Mouse (Mus musculus) CH12.LX (cell line): ENCODE data around the gene Chd2. TPM values are rescaled to one million over a fixed set of nuclear protein-coding genes. Genes with fewer than 3 reads are reported as not detected.

Experiments
- DNase-seq: peaks from one replicate; pipeline ENCODE4 v3.0.0-alpha.2; 2013; ENCODE audit errors: extremely low read depth
- H3K27ac ChIP-seq: 2 replicates; pipeline ENCODE4 v1.5.1; 2012; ENCODE audit warnings: low read depth, mild to moderate bottlenecking, control low read depth, moderate library complexity; ENCODE audit not compliant: insufficient read depth
- H3K27me3 ChIP-seq: replicated peaks from 2 replicates; pipeline ENCODE3; 2012; ENCODE audit warnings: inconsistent platforms
- H3K36me3 ChIP-seq, 2 experiments: replicated peaks in 1 of 2; 2 replicates each; pipeline versions ENCODE3 to v1.6.1; 2012; ENCODE audit warnings: inconsistent platforms in 1 of 2, low read length in 1 of 2, mild to moderate bottlenecking in 1 of 2, mixed read lengths in 1 of 2, moderate library complexity in 1 of 2; ENCODE audit not compliant: control insufficient read depth in 1 of 2, insufficient read depth in 1 of 2
- H3K4me1 ChIP-seq, 2 experiments: 2 replicates each; pipeline ENCODE4 v1.6.1; 2012; ENCODE audit warnings: inconsistent platforms in 1 of 2, moderate library complexity in 1 of 2; ENCODE audit not compliant: insufficient read depth in 2 of 2, control insufficient read depth in 1 of 2
- H3K4me2 ChIP-seq: 2 replicates; pipeline ENCODE4 v1.6.1; 2012; ENCODE audit warnings: low read depth, mild to moderate bottlenecking, control low read depth; ENCODE audit not compliant: poor library complexity, insufficient read depth, severe bottlenecking
- H3K4me3 ChIP-seq, 3 experiments: fragments of 150-350 bp in 1 of 3; sonication (generic) in 1 of 3; replicated peaks in 1 of 3; 2 replicates each; pipeline versions ENCODE3 to v1.5.1; 2011 to 2012; ENCODE audit warnings: low read depth in 2 of 3, low read length in 2 of 3, mild to moderate bottlenecking in 2 of 3, moderate library complexity in 2 of 3, control low read depth in 1 of 3, improper control_type of control experiment in 1 of 3, inconsistent platforms in 1 of 3, mixed read lengths in 1 of 3; ENCODE audit not compliant: poor library complexity in 1 of 3
- H3K79me2 ChIP-seq: replicated peaks from 2 replicates; pipeline ENCODE4 v1.6.1; 2012; ENCODE audit warnings: mild to moderate bottlenecking, moderate library complexity; ENCODE audit not compliant: control insufficient read depth, poor library complexity, insufficient read depth, severe bottlenecking; ENCODE audit errors: extremely low read depth
- H3K9ac ChIP-seq: 2 replicates; pipeline ENCODE4 v1.6.1; 2012; ENCODE audit warnings: low read depth, mild to moderate bottlenecking, control low read depth, moderate library complexity; ENCODE audit not compliant: insufficient read depth
- H3K9me3 ChIP-seq: replicated peaks from 2 replicates; pipeline ENCODE3; 2012; ENCODE audit warnings: low read length, inconsistent platforms, mixed read lengths
- ELF1 ChIP-seq: IDR thresholded peaks from 2 replicates; pipeline ENCODE4 v1.6.1; 2014; ENCODE audit warnings: low read depth, mild to moderate bottlenecking, inconsistent platforms, low read length, improper control_type of control experiment
- EP300 ChIP-seq: IDR thresholded peaks from 2 replicates; pipeline ENCODE4 v1.6.1; 2011; ENCODE audit warnings: low read length, improper control_type of control experiment
- ETS1 ChIP-seq: conservative IDR thresholded peaks from 2 replicates; pipeline ENCODE4 v1.6.1; 2012; ENCODE audit warnings: low read depth, mild to moderate bottlenecking, inconsistent platforms, low read length, improper control_type of control experiment, moderate library complexity
- GABPA ChIP-seq: IDR thresholded peaks from 2 replicates; pipeline ENCODE4 v1.6.1; 2012; ENCODE audit warnings: low read depth, low read length, improper control_type of control experiment, inconsistent platforms; ENCODE audit not compliant: insufficient replicate concordance
- HCFC1 ChIP-seq: IDR thresholded peaks from 2 replicates; pipeline ENCODE4 v1.6.1; 2012; ENCODE audit warnings: low read depth, mild to moderate bottlenecking, inconsistent platforms, low read length, improper control_type of control experiment
- IRF4 ChIP-seq: IDR thresholded peaks from 2 replicates; pipeline ENCODE4 v1.6.1; 2014; ENCODE audit warnings: low read depth, mild to moderate bottlenecking, inconsistent platforms, low read length, improper control_type of control experiment
- JUN ChIP-seq: IDR thresholded peaks from 2 replicates; pipeline ENCODE4 v1.6.1; 2011; ENCODE audit warnings: low read depth, mild to moderate bottlenecking, low read length, improper control_type of control experiment, moderate library complexity; ENCODE audit not compliant: insufficient read depth
- KAT2A ChIP-seq: IDR thresholded peaks from 2 replicates; pipeline ENCODE4 v1.6.1; 2012; ENCODE audit warnings: low read length, improper control_type of control experiment, inconsistent platforms; ENCODE audit not compliant: insufficient replicate concordance
- MAFK ChIP-seq: IDR thresholded peaks from 2 replicates; pipeline ENCODE4 v1.6.1; 2011; ENCODE audit warnings: low read length, improper control_type of control experiment; ENCODE audit not compliant: insufficient replicate concordance
- MAZ ChIP-seq: IDR thresholded peaks from 2 replicates; pipeline ENCODE4 v1.6.1; 2012; ENCODE audit warnings: low read depth, mild to moderate bottlenecking, inconsistent platforms, low read length, improper control_type of control experiment, moderate library complexity
- MEF2A ChIP-seq: IDR thresholded peaks from 2 replicates; pipeline ENCODE4 v1.6.1; 2014; ENCODE audit warnings: low read depth, mild to moderate bottlenecking, inconsistent platforms, low read length, improper control_type of control experiment, borderline replicate concordance
- MYC ChIP-seq: IDR thresholded peaks from 2 replicates; pipeline ENCODE4 v1.6.1; 2011; ENCODE audit warnings: low read depth, mild to moderate bottlenecking, improper control_type of control experiment, low read length
- NRF1 ChIP-seq: IDR thresholded peaks from 2 replicates; pipeline ENCODE4 v1.6.1; 2014; ENCODE audit warnings: low read depth, mild to moderate bottlenecking, inconsistent platforms, low read length, improper control_type of control experiment, moderate library complexity
- PAX5 ChIP-seq: IDR thresholded peaks from 2 replicates; pipeline ENCODE4 v1.6.1; 2012; ENCODE audit warnings: low read length, inconsistent platforms, mixed read lengths
- POLR2AphosphoS2 ChIP-seq: IDR thresholded peaks from 2 replicates; pipeline ENCODE4 v1.6.1; 2011; ENCODE audit warnings: low read depth, low read length, improper control_type of control experiment
- RAD21 ChIP-seq: IDR thresholded peaks from 2 replicates; pipeline ENCODE4 v1.6.1; 2011; ENCODE audit warnings: low read depth, mild to moderate bottlenecking, low read length, improper control_type of control experiment, moderate library complexity
- RCOR1 ChIP-seq: conservative IDR thresholded peaks from 2 replicates; pipeline ENCODE4 v1.6.1; 2012; ENCODE audit warnings: low read depth, mild to moderate bottlenecking, inconsistent platforms, low read length, improper control_type of control experiment
- SMC3 ChIP-seq: IDR thresholded peaks from 2 replicates; pipeline ENCODE4 v1.6.1; 2011; ENCODE audit warnings: low read depth, low read length, improper control_type of control experiment
- TBP ChIP-seq: conservative IDR thresholded peaks from 2 replicates; pipeline ENCODE4 v1.6.1; 2011; ENCODE audit warnings: low read depth, low read length, improper control_type of control experiment
- USF1 ChIP-seq: IDR thresholded peaks from 2 replicates; pipeline ENCODE4 v1.6.1; 2014; ENCODE audit warnings: low read depth, mild to moderate bottlenecking, inconsistent platforms, low read length, improper control_type of control experiment
- USF2 ChIP-seq: conservative IDR thresholded peaks from 2 replicates; pipeline ENCODE4 v1.6.1; 2011; ENCODE audit warnings: low read depth, low read length, improper control_type of control experiment
- ZC3H11A ChIP-seq: IDR thresholded peaks from 2 replicates; pipeline ENCODE4 v1.6.1; 2012; ENCODE audit warnings: low read depth, mild to moderate bottlenecking, inconsistent platforms, low read length, improper control_type of control experiment
- ZKSCAN1 ChIP-seq: IDR thresholded peaks from 2 replicates; pipeline ENCODE4 v1.6.1; 2012; ENCODE audit warnings: low read depth, inconsistent platforms, low read length, improper control_type of control experiment, borderline replicate concordance
- dilution Hi-C: fragments of 300-500 bp; cut with MboI; formaldehyde crosslinking; loops from 2 replicates; pipeline ENCODE4 v1.14.3; 2020; ENCODE audit warnings: low sequenced_read_pairs; ENCODE audit not compliant: extremely low pct_unique_long_range_greater_than_20kb, extremely low pct_ligation_motif_present
- in situ Hi-C: fragments of 300-500 bp; cut with MboI; formaldehyde crosslinking; loops from 3 replicates; pipeline ENCODE4 v1.14.3; 2019; ENCODE audit warnings: low sequenced_read_pairs, low pct_ligation_motif_present, low pct_unique_long_range_greater_than_20kb, mixed read lengths
- polyA plus RNA-seq: library from polyadenylated mRNA; unstranded; fragments of >175 nt; gene quantifications from 2 replicates; pipeline ENCODE4 v1.2.1, GENCODE M21; 2012; ENCODE audit warnings: low read depth; ENCODE audit not compliant: insufficient read length
- total RNA-seq, 2 experiments: library from RNA; depleted of rRNA; stranded (reverse); fragments of 300-350 nt in 1 of 2; fragments of >200 nt in 1 of 2; gene quantifications; 2 replicates each; pipeline ENCODE4 v1.2.3; 2012 to 2014

The Chd2 gene
- total and polyA plus RNA-seq, 3 experiments = 23.2 to 39.3 (median 30.9) TPM

GRCm38 (mm10) chr7:73516820-73517219, 24.8 kb downstream of the Chd2 start:
- peaks cover 9 to 47% of the 10 kb centered on the region in 2 experiments for H3K4me1 ChIP-seq
- no peak overlapping the region for H3K9ac ChIP-seq
- H3K9me3 ChIP-seq = no peaks in the 10 kb centered on the region
- dilution Hi-C loops = no loop called here
- H3K27me3 ChIP-seq = no peaks in the 10 kb centered on the region
- DNase-seq = no peak
- H3K27ac ChIP-seq = peak overlapping the region; percentile 55
- in situ Hi-C loops = no loop called here
- peaks cover 71 to 83% of the 10 kb centered on the region in 2 experiments for H3K36me3 ChIP-seq
- no peak overlapping the region for H3K4me3 ChIP-seq
- peaks cover 63% of the 10 kb centered on the region for H3K79me2 ChIP-seq
- TF ChIP-seq JUN (no peak), SMC3 (no peak), IRF4 (no peak), RCOR1 (no peak), ETS1 (no peak), NRF1 (no peak), GABPA (no peak), PAX5 (no peak), USF2 (no peak), HCFC1 (no peak), USF1 (no peak), EP300 (no peak), POLR2AphosphoS2 (no peak)
- no peak overlapping the region for H3K4me2 ChIP-seq

- no peak for TF ChIP-seq MAZ
- no peak for TF ChIP-seq ZC3H11A
- no peak for TF ChIP-seq KAT2A
- TF ChIP-seq ZKSCAN1 = no peak
- TF ChIP-seq MYC = no peak
- TF ChIP-seq RCOR1 = no peak
- no peak for TF ChIP-seq RAD21
- no peak for TF ChIP-seq TBP
- TF ChIP-seq MEF2A = no peak
- TF ChIP-seq ELF1 = no peak
- TF ChIP-seq MAFK = no peak
- H3K9ac ChIP-seq = no peak overlapping the region
- H3K27me3 ChIP-seq = no peaks in the 10 kb centered on the region
- no peak for DNase-seq
- dilution Hi-C loops = no loop called here
- peaks cover 9 to 45% of the 10 kb centered on the region in 2 experiments for H3K4me1 ChIP-seq
- no peak overlapping the region for H3K4me3 ChIP-seq
- 0 out of 2 replicates have a peak overlapping the region, but pooled peaks have one; percentile 32 for H3K27ac ChIP-seq
- H3K9me3 ChIP-seq = no peaks in the 10 kb centered on the region
- H3K79me2 ChIP-seq = peaks cover 54% of the 10 kb centered on the region
- in situ Hi-C loops = no loop called here
- no peak overlapping the region for H3K4me2 ChIP-seq
- peaks cover 67 to 83% of the 10 kb centered on the region in 2 experiments for H3K36me3 ChIP-seq
These were observed 27.1 kb downstream of the Chd2 start for GRCm38 (mm10) chr7:73514560-73514959.
